Mouse (Mus musculus) heart, adult 2 months (tissue): ENCODE measurements around the gene Cpne2. TPM values are rescaled to one million over a fixed set of nuclear protein-coding genes. Genes with fewer than 3 reads are reported as not detected.

ENCODE experiments used
- DNase-seq, 2 experiments: peaks; one replicate each; pipeline ENCODE4 v3.0.0; 2021
- H3K27ac ChIP-seq: fragments of 200-600 bp; 2 replicates; pipeline ENCODE4 v1.8.1; 2022
- H3K27me3 ChIP-seq: fragments of 200-500 bp; 2 replicates; pipeline ENCODE4 v1.6.1; 2012; ENCODE audit warnings: mild to moderate bottlenecking, low read length, inconsistent platforms, mixed read lengths; ENCODE audit not compliant: control insufficient read depth, insufficient read depth
- H3K36me3 ChIP-seq: fragments of 200-500 bp; 2 replicates; pipeline ENCODE4 v1.6.1; 2012; ENCODE audit warnings: low read length, inconsistent platforms; ENCODE audit not compliant: control insufficient read depth, insufficient read depth
- H3K4me1 ChIP-seq: fragments of 200-500 bp; 2 replicates; pipeline ENCODE4 v1.6.1; 2011; ENCODE audit warnings: low read length; ENCODE audit not compliant: control insufficient read depth, insufficient read depth
- H3K4me3 ChIP-seq: fragments of 200-600 bp; 2 replicates; pipeline ENCODE4 v1.8.1; 2022
- H3K79me2 ChIP-seq: fragments of 200-500 bp; replicated peaks from 2 replicates; pipeline ENCODE4 v1.6.1; 2012; ENCODE audit warnings: mild to moderate bottlenecking, inconsistent platforms, low read length, moderate library complexity, mixed read lengths; ENCODE audit not compliant: control insufficient read depth, insufficient read depth
- H3K9ac ChIP-seq: fragments of 200-500 bp; 2 replicates; pipeline ENCODE4 v1.6.1; 2012; ENCODE audit warnings: low read depth, mild to moderate bottlenecking, control low read depth, inconsistent platforms, low read length, mixed read lengths
- CTCF ChIP-seq: fragments of 200-600 bp; IDR thresholded peaks from 2 replicates; pipeline ENCODE4 v1.8.1; 2022; ENCODE audit warnings: antibody characterized with exemption, mild to moderate bottlenecking, moderate library complexity
- EP300 ChIP-seq: fragments of 200-500 bp; IDR thresholded peaks from 2 replicates; pipeline ENCODE4 v1.6.1; 2011; ENCODE audit warnings: low read depth, low read length, control low read depth; ENCODE audit not compliant: insufficient read depth
- POLR2A ChIP-seq: fragments of 200-500 bp; IDR thresholded peaks from 2 replicates; pipeline ENCODE4 v1.6.1; 2011; ENCODE audit warnings: mild to moderate bottlenecking, low read depth, low read length, control low read depth; ENCODE audit not compliant: insufficient read depth
- WGBS: fragments of 180-500 bp; shearing (Covaris S2); methylation state at CpG from one replicate; pipeline ENCODE4 v1.1.7; 2018; 5-methylcytosine and 5-hydroxymethylcytosine counted together
- intact Hi-C: fragments of 180-260 bp; cut with DNase I; formaldehyde crosslinking; loops from one replicate; pipeline ENCODE4 v1.15.1; 2025
- polyA plus RNA-seq: library from polyadenylated mRNA; depleted of rRNA; stranded (reverse); fragments of >200 nt; gene quantifications from 2 replicates; pipeline ENCODE4 v1.2.3, GENCODE M21; 2012
- total RNA-seq, 2 experiments: library from RNA; stranded (reverse); gene quantifications; 2 replicates each; pipeline ENCODE4 v1.2.3; 2021

Cpne2 gene
- total and polyA plus RNA-seq, 3 experiments = 3.4 to 14.1 (median 3.9) TPM

GRCm38 (mm10) chr8:94549998-94550397, 17.2 kb downstream of the Cpne2 start:
- Histone ChIP-seq H3K27me3 (no peaks in the 10 kb centered on the region), H3K27ac (peak overlapping the region; percentile 72), H3K9ac (no peak overlapping the region), H3K4me3 (no peak overlapping the region), H3K4me1 (peaks cover 8% of the 10 kb centered on the region), H3K79me2 (no peaks in the 10 kb centered on the region), H3K36me3 (peaks cover 5% of the 10 kb centered on the region; the same call in 1 of the 2 replicates)
- DNase-seq = peak; percentile 37 to 56
- TF ChIP-seq POLR2A = no peak
- no peak for TF ChIP-seq CTCF
- TF ChIP-seq EP300 = no peak
- 28% methylated on average over 5 of the region's 5 CpGs for WGBS
- intact Hi-C loops = no loop called here

DNA sequence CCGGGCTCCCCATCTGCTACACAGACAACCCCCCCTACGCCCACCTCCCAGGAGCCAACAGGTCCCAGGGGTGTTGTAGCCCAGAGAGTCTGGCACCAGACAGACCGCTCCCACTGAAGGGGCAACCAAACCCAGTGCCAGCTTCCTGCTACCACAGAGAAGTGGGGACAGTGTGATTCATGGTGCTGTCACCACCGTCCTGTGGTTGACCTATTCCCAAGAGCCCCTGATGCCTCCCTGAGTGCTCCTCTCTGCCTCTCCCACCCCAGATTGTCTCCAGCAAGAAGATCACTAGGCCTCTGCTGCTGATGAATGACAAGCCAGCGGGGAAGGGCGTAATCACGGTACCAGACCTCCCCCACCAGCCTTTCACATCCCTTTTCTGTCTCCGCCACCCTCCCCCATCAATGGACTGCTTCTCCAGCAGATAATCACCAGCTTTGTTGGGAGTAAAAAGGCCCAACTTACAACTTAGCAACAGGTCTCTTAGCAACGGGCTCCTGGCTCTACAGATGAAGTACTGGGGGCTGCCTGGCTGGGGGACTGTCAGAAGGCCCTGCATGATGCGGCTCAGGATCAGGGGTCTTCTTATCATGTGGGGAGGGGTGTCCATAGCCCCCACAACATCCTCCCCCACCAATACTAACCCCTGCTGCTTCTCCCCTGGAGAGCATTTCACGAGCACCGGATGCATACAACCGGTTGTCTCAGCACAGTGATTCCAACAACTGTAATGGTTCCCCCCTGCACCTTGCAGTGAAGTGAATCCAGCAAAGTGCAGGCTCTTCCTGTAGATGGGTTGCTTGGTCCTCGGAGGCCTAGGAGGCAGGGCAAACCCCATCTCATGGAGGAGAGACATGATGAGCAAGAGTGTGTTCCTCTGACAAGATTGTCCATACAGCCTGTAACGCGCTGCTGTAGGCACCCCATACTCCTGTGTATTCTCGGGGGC, 19.0 kb downstream of the Cpne2 start:
- peak in 1 of 2 experiments; percentile 16 for DNase-seq
- intact Hi-C loops = no loop called here
- Histone ChIP-seq H3K27ac (no peak overlapping the region), H3K36me3 (peaks cover 5% of the 10 kb centered on the region; the same call in 1 of the 2 replicates), H3K79me2 (no peaks in the 10 kb centered on the region), H3K27me3 (no peaks in the 10 kb centered on the region), H3K4me1 (peaks cover 8% of the 10 kb centered on the region), H3K9ac (no peak overlapping the region), H3K4me3 (no peak overlapping the region)
- TF ChIP-seq EP300 (no peak), POLR2A (no peak), CTCF (no peak)
- WGBS = 76% methylated on average over 17 of the region's 17 CpGs

DNA sequence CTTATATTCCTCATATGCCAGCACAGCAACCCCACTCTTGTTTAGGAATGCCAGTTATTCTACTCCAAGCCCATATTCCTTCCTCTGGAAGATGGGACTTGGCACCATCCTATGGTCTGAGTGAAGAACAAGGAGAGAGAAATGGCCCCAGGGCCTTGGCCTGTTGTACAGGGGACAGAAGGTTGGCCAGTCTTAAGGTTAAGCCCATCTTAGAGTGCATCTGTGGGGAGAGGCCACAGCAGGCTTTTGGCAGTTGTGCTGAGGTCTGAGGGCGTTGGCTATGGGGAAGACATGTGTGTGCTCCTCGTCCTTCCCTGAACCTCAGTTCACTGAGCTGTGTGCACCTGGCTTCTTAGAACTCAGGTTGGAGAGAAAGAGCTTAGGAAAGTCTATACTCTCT, 19.9 kb downstream of the Cpne2 start:
- H3K4me1 ChIP-seq = peaks cover 8% of the 10 kb centered on the region

DNA sequence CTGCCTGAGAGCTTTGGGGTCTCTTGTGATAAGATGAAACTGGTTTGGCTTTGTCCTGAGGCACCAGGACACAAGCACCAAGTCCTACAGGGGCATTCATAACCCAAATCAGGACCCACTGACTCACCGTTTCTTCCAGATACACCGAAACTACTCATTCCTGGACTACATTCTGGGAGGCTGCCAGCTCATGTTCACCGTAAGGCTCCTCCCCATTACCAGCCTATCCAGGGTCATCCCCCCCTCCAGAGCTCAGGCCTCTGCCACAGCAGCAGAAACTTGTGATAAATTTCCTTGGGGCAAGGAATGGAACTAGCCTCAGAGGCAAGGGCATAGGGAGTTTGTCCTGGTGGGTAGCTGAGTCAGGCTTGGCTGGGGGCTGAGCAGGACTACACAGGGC, 24.5 kb downstream of the Cpne2 start:
- WGBS = 71% methylated on average over 3 of the region's 3 CpGs
- Histone ChIP-seq H3K4me1 (no peaks in the 10 kb centered on the region), H3K9ac (no peak overlapping the region), H3K79me2 (no peaks in the 10 kb centered on the region), H3K27me3 (no peaks in the 10 kb centered on the region), H3K36me3 (no peaks in the 10 kb centered on the region), H3K4me3 (no peak overlapping the region), H3K27ac (no peak overlapping the region)
- no peak for TF ChIP-seq POLR2A
- no peak for TF ChIP-seq EP300
- TF ChIP-seq CTCF = no peak
- intact Hi-C loops = no loop called here
- no peak for DNase-seq

More for the DNA sequence above, 19.9 kb downstream of the Cpne2 start:
- DNase-seq = no peak
- no peaks in the 10 kb centered on the region for H3K79me2 ChIP-seq
- no peak overlapping the region for H3K27ac ChIP-seq
- H3K27me3 ChIP-seq = no peaks in the 10 kb centered on the region
- H3K9ac ChIP-seq = no peak overlapping the region
- intact Hi-C loops = no loop called here
- TF ChIP-seq EP300 (no peak), CTCF (no peak), POLR2A (no peak)
- WGBS = 95% methylated on average over 2 of the region's 2 CpGs
- H3K4me3 ChIP-seq = no peak overlapping the region
- peaks cover 5% of the 10 kb centered on the region; the same call in 1 of the 2 replicates for H3K36me3 ChIP-seq

DNA sequence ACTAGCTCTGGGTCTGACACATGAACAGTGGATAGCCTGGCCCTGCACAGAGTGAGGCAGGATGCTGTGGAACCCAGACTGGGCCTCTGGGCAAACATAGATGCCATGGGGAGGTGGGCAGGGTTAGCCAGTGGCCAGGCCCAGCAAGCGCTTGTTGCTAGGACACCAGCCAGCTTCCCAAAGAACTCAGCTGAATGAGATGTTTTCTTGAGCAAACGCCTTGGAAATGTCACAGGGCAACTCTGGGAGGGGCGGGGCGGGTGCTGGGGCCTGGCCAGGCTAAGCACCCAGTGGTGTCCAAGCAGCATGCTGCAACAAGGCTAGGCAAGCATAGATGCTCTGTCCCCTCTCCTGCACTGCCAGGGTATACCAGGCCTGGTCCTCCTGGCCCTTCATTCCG, 28.5 kb downstream of the Cpne2 start:
- 83% methylated on average over 5 of the region's 5 CpGs for WGBS
- Histone ChIP-seq H3K4me3 (no peak overlapping the region), H3K36me3 (no peaks in the 10 kb centered on the region), H3K79me2 (no peaks in the 10 kb centered on the region), H3K27me3 (no peaks in the 10 kb centered on the region), H3K9ac (no peak overlapping the region), H3K4me1 (no peaks in the 10 kb centered on the region), H3K27ac (no peak overlapping the region)
- no peak for DNase-seq
- TF ChIP-seq POLR2A = no peak
- no peak for TF ChIP-seq EP300
- no peak for TF ChIP-seq CTCF
- intact Hi-C loops = no loop called here

DNA sequence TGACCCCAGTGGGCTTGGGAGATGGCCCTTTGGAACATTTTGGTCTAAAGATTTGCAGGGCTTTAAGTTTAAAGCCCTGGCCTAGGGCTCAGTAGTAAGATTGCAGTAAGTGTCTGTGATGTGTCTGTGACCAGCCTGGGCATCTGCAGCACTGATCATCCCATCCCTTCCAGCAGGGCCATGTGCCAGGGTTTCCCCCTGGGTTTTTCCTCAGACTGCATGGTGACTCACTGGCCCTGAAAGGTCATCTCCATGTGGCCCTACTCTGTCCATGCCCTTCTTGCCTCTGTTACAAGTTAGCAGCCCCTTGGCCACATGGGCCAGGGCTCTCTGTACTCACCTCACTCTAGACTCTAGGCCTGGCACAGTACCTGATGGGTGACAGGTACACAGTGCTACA, 31.6 kb downstream of the Cpne2 start:
- Histone ChIP-seq H3K9ac (no peak overlapping the region), H3K4me3 (no peak overlapping the region), H3K36me3 (no peaks in the 10 kb centered on the region), H3K4me1 (no peaks in the 10 kb centered on the region), H3K79me2 (no peaks in the 10 kb centered on the region), H3K27ac (no peak overlapping the region), H3K27me3 (no peaks in the 10 kb centered on the region)
- intact Hi-C loops = no loop called here
- no peak for TF ChIP-seq POLR2A
- TF ChIP-seq CTCF = no peak
- no peak for TF ChIP-seq EP300
- DNase-seq = no peak
